Mouse (Mus musculus): ENCODE measurements around the gene Ctr9. TPM values are rescaled to one million over a fixed set of nuclear protein-coding genes. Genes with fewer than 3 reads are reported as not detected.

Ctr9 gene
- total RNA-seq, 2 experiments from 2014 or later, result 61.6 to 78.4 TPM

GRCm38 (mm10) chr7:111084443-111084842 is 55.7 kb downstream of the Ctr9 start:
- ATAC-seq (replicated peaks; ENCODE audit: poor library complexity, severe bottlenecking), result no peak

GRCm38 (mm10) chr7:111085153-111085552 is 56.4 kb downstream of the Ctr9 start:
- ATAC-seq (replicated peaks; ENCODE audit: poor library complexity, severe bottlenecking), result no peak

GRCm38 (mm10) chr7:111095169-111095568 is 66.4 kb downstream of the Ctr9 start:
- ATAC-seq (replicated peaks; ENCODE audit: poor library complexity, severe bottlenecking), result peak; percentile 100

- no peak for ATAC-seq (replicated peaks; ENCODE audit: poor library complexity, severe bottlenecking)
Measured at GRCm38 (mm10) chr7:111098196-111098595, 69.4 kb downstream of the Ctr9 start.

Other genes starting within 250 kb of the Ctr9 start
- gene Rnf141, start 184.5 kb upstream of the Ctr9 start, total RNA-seq (2014; fragmentation: Nextera tagmentation), result 19.0 and 33.8 TPM in 2 replicates
- 40.7 and 47.4 TPM in 2 replicates for gene Rnf141, start 184.5 kb upstream of the Ctr9 start, total RNA-seq (2017)
- not detected in 2 replicates for gene Lyve1, start 165.7 kb upstream of the Ctr9 start, total RNA-seq (2014; fragmentation: Nextera tagmentation)
- not detected in 2 replicates for gene Lyve1, start 165.7 kb upstream of the Ctr9 start, total RNA-seq (2017)
- 0.41 TPM in 1 of 2 replicates, not detected in the other for gene Mrvi1, start 46.5 kb upstream of the Ctr9 start, total RNA-seq (2014; fragmentation: Nextera tagmentation)
- gene Mrvi1, start 46.5 kb upstream of the Ctr9 start, total RNA-seq (2017), result 0.09 and 0.21 TPM in 2 replicates
- 608 and 609 TPM in 2 replicates for gene Eif4g2, start 54.1 kb downstream of the Ctr9 start, total RNA-seq (2014; fragmentation: Nextera tagmentation)
- gene Eif4g2, start 54.1 kb downstream of the Ctr9 start, total RNA-seq (2017), result 735 and 956 TPM in 2 replicates

Measured in granulocyte monocyte progenitor cell, adult 5-6 weeks (primary cell).